ENCODE assay signal across 10 mouse cellular contexts in genomic region chr13:111658501-111659280, GRCm38 (mm10). TPM values are rescaled to one million over a fixed set of nuclear protein-coding genes. Genes with fewer than 3 reads are reported as not detected.
DNase-seq lines count a peak whose midpoint lies in the region; ATAC-seq and TF ChIP-seq lines count a peak whose summit lies in the region.
"Had no signal": no experiment of that assay in that cellular context is flagged by ENCODE, and none has a peak within 500 bp of the region (broad histone marks: within the 10 kb centered on the region; RNA-seq: fewer than 3 reads in every experiment).

No protein-coding gene starts in this region.

- no peak overlapping the region for H3K9ac ChIP-seq in embryonic facial prominence, embryonic 12.5 days
- H3K9ac ChIP-seq in heart, postnatal 0 days (replicated peaks; ENCODE audit: low read depth, low read length): no peak overlapping the region

- 0 out of 2 replicates have a peak overlapping the region, but pooled peaks have one; percentile 12 for H3K27ac ChIP-seq in embryonic facial prominence, embryonic 12.5 days
- no peak overlapping the region for H3K27ac ChIP-seq in heart, postnatal 0 days (ENCODE audit: low read depth)
- H3K27ac ChIP-seq: forebrain, embryonic 10.5 days had no signal

- no peak overlapping the region for H3K4me3 ChIP-seq in embryonic facial prominence, embryonic 12.5 days
- no peak overlapping the region for H3K4me3 ChIP-seq in heart, postnatal 0 days (ENCODE audit: low read depth, low read length)
- H3K4me3 ChIP-seq: forebrain, embryonic 10.5 days had no signal

- no peaks in the 10 kb centered on the region for H3K9me3 ChIP-seq in embryonic facial prominence, embryonic 12.5 days
- no peaks in the 10 kb centered on the region for H3K9me3 ChIP-seq in heart, postnatal 0 days (replicated peaks; ENCODE audit: control insufficient read depth, low read length)
- H3K9me3 ChIP-seq: forebrain, embryonic 10.5 days had no signal

- H3K4me2 ChIP-seq in embryonic facial prominence, embryonic 12.5 days (replicated peaks): no peak overlapping the region
- no peak overlapping the region for H3K4me2 ChIP-seq in heart, postnatal 0 days (ENCODE audit: low read depth, low read length)

- ATAC-seq in embryonic facial prominence, embryonic 12.5 days (ENCODE audit: insufficient number of reproducible peaks, insufficient read depth, low FRiP score, low TSS enrichment): no peak
- no peak for ATAC-seq in heart, postnatal 0 days (ENCODE audit: insufficient read depth, low read depth)
- 0 out of 2 replicates have a peak, but pooled peaks have one; percentile 28 for ATAC-seq in megakaryocyte, adult 5-6 weeks (ENCODE audit: poor library complexity, severe bottlenecking)

- peak; percentile 11 for DNase-seq in kidney, postnatal 14 days
- DNase-seq in kidney, adult 9 months: no peak
- DNase-seq in heart, postnatal 0 days (ENCODE audit: low spot score): peak; percentile 9
- no peak for DNase-seq in cerebellum, adult 9-11 months
- no peak for DNase-seq in cerebellum, adult 18-20 months
- no peak for DNase-seq in left cerebral cortex, postnatal 10 days (ENCODE audit: extremely low spot score in 1 of 2, low spot score in 2 of 2)
- DNase-seq: thymus, adult 18-20 months had no signal

- no peak for TF ChIP-seq EP300 in heart, postnatal 0 days (IDR thresholded peaks at IDR 0.05; ENCODE audit: low read depth)

- no peak for TF ChIP-seq CTCF in heart, postnatal 0 days (IDR thresholded peaks at IDR 0.05; ENCODE audit: low read depth)

- no peaks in the 10 kb centered on the region for H3K27me3 ChIP-seq in embryonic facial prominence, embryonic 12.5 days
- H3K27me3 ChIP-seq in heart, postnatal 0 days (ENCODE audit: control insufficient read depth, insufficient read depth, low read length): no peaks in the 10 kb centered on the region

- no peaks in the 10 kb centered on the region for H3K36me3 ChIP-seq in embryonic facial prominence, embryonic 12.5 days
- no peaks in the 10 kb centered on the region for H3K36me3 ChIP-seq in heart, postnatal 0 days (replicated peaks; ENCODE audit: control insufficient read depth, insufficient read depth, low read length)
- H3K36me3 ChIP-seq: forebrain, embryonic 10.5 days had no signal

- peaks cover 8% of the 10 kb centered on the region; the same call in 1 of the 2 replicates for H3K4me1 ChIP-seq in embryonic facial prominence, embryonic 12.5 days
- H3K4me1 ChIP-seq in heart, postnatal 0 days (ENCODE audit: control insufficient read depth, insufficient read depth): no peaks in the 10 kb centered on the region

- WGBS in embryonic facial prominence, embryonic 12.5 days: 42% methylated on average over 12 of the region's 12 CpGs
- 56% methylated on average over 12 of the region's 12 CpGs for WGBS in heart, postnatal 0 days

- intact Hi-C loops in left cerebral cortex, postnatal 10 days (cut with DNase I): no loop called here

RNA-seq across cellular contexts. Expression of gene Mier3, which starts 22.1 kb away (rescaled TPM):
- 24.9 and 28.3 TPM in 2 replicates for polyA plus RNA-seq in embryonic facial prominence, embryonic 12.5 days (2016; fragmentation: Nextera tagmentation; extraction: Ambion mirVana)
- total RNA-seq in heart, postnatal 0 days (2014; rRNA removed; ENCODE audit: low replicate concordance): 11.6 and 21.9 TPM in 2 replicates
- 6.4 and 7.6 TPM in 2 replicates for polyA plus RNA-seq in heart, postnatal 0 days (2015; fragmentation: Nextera tagmentation; extraction: Ambion mirVana)
- total RNA-seq in megakaryocyte, adult 5-6 weeks (2015): 26.3 and 28.0 TPM in 2 replicates
- 39.2 and 46.1 TPM in 2 replicates for total RNA-seq in megakaryocyte, adult 5-6 weeks (2017)
- 10 to 100 TPM; 30.1 to 30.8 TPM for total RNA-seq in left cerebral cortex, postnatal 10 days (2021)

Comparison
In these comparisons a context has a peak if more than half of its experiments do, and no peak if none do; other contexts are left out.
1. DNase-seq: peak in kidney, postnatal 14 days (single experiment) and heart, postnatal 0 days (single experiment); none in kidney, adult 9 months (single experiment), cerebellum, adult 9-11 months (single experiment), cerebellum, adult 18-20 months (0 of 2) and left cerebral cortex, postnatal 10 days (0 of 2).